Mouse (Mus musculus) heart, postnatal 25 days (tissue): ENCODE data around the gene Colec11. TPM values are rescaled to one million over a fixed set of nuclear protein-coding genes. Genes with fewer than 3 reads are reported as not detected.

Experiments
- DNase-seq: peaks from one replicate; pipeline ENCODE4 v3.0.0; 2022; ENCODE audit warnings: low spot score
- intact Hi-C: fragments of 180-260 bp; cut with DNase I; formaldehyde crosslinking; loops from one replicate; pipeline ENCODE4 v1.15.1; 2025
- total RNA-seq, 2 experiments: library from RNA; stranded (reverse); gene quantifications; 2 replicates each; pipeline ENCODE4 v1.2.3; 2021

Colec11 gene
- total RNA-seq, 2 experiments from 2014 or later, result 14.7 to 21.4 TPM

DNA sequence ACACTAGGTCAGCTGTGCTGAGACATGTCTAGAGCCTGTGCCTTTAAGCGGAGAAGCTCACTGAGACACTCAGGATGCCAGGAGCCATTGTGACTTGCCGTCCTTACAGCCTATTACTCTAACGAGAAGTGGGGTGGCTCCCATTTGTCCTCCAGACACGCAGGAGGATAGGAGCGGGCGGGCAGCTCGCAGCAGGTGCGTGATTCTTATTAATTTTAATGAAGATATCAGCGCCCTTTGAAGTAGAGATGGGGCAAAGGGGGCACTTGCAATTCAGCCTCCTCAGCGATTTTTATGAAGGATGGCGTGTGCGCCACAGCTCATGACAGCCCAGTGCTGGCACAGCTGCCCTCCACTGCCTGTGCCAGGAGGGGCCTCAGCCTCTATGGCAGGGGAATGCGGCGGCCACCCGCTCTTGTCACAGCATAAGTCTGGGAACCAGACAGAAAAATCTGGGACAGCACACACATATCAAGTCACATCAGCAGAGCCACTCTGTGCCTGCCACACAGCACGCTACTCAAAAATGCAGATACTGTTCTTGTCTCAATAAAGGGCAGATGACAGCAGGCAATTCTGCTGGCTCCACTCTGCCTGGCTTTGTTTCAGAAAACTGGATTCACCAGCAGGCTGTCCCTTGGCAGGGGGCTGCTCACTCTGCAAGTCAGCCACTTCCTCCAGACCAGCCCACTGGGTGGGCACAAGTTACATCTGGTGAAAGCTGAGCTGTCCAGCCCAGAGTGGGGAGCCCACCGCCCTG is 15.5 kb downstream of the Colec11 start:
- no peak for DNase-seq
- intact Hi-C loops, result no loop called here

DNA sequence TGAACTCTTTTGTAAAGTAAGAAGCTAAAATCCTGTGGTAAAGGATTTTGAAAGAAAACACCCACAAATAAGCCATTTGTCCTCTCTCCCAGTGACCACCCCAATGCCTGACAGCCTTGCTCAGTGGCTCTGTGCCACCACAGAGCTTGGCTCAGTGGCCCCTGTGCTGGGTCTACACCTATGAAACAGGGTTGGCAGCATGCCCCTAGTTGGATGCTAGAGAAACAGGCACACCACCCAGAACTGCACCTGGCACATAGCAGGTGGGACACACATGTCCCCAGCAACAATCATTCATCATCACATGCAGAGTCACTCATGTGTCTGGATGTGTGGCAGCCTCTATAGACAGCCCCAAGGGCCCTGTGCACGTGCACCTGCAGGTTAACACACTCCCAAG is 19.7 kb downstream of the Colec11 start:
- intact Hi-C loops, result no loop called here
- no peak for DNase-seq

DNA sequence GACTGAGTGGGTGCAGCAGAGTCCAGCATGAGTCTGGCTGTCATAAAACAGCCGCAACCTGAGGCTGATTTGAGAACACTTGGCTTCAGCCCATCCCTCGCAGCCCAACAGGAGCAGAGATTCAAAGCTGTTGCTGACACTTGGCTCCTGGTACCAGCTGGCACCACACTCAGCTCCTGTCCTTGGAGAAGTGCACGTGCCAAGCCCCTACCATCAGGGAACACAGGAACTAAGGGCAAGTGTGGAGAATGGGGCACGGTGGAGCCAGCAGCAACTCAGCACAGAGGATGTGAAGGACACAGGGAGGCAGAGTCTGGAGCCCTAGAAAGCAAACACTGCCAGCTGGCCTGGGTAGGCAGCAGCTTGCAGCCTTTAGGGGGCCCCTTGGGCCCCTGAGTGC is 20.9 kb downstream of the Colec11 start:
- DNase-seq, result peak; percentile 34
- intact Hi-C loops, result no loop called here

DNA sequence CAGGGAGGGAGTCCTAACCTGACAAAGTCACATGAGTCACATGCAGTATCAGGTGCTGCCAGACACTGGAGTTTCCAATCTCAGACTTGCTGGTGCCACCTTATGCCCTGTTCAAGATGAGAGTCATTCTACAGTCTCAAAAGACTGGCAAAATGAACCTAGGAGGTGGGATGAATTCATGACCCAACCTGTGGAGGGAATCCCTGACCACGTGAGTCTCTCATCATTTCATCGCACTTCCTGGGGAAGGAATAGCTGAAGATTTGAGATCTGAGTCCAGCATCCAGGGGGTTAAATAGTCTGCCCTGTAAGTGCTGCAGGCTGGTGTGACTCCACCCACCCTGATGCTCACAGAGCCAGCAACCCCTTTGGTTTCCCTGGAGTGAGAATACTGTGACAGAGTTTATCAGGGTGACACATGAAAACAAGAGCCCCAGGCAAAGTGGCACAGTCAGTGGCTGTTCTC is 24.6 kb downstream of the Colec11 start:
- intact Hi-C loops, result no loop called here
- no peak for DNase-seq

DNA sequence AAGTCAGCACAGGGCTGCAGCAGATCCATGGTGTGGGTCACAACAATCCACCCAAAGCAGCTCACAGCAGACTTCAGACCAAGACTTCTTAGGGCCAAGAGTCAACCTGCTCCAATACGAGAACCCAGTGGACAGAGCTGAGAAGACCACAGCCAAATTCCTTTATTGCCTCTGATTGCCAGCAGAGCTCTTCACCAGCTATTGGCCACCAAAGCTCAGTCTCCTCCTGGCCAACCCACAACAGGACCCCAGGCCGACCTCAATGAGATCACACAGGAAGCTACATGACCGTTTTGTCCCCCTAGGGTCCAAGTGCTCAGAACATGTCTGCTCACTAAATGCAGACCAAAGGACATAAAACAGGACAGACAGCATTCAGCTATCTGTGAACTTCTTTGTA is 25.1 kb downstream of the Colec11 start:
- intact Hi-C loops, result no loop called here

DNA sequence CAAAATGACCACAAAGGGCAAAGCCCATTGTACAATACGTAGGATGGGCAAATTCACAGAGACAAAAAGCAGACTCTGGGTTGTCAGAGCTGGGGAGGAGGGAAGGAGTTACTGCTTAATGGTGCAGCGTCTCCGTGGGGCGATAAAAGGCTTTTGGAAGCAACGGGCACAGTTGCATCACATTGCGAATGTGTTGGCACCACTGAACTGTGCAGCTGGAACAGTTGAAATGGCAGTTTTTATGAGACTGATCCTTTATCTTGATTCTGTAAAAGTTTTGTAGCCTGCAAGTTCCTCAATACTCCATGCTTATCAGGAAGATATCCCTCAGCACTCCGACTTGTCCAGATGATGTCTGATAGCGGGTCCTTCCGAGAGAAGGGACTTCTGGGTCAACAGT is 25.5 kb downstream of the Colec11 start:
- intact Hi-C loops, result no loop called here
- DNase-seq, result no peak

More for the DNA sequence above, 25.1 kb downstream of the Colec11 start:
- no peak for DNase-seq

DNA sequence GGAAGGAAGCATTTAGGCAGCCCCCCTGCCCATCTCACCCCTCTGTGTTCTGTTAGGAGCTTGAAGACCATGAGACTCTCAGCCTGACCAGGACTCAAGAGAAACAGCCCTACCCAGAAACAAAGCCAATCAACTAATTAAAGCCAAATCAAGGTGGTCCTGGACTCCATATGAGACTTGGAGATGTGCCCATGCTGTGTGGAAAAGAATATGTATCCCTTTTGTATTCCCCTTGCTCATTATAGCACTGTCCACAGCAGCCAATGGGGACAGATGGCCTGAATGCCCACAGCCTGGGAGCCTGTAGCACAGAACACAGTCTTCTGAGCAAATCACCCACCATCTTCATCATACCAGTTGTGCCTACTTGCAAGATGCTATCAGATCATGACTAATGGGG is 26.3 kb downstream of the Colec11 start:
- intact Hi-C loops, result no loop called here

DNA sequence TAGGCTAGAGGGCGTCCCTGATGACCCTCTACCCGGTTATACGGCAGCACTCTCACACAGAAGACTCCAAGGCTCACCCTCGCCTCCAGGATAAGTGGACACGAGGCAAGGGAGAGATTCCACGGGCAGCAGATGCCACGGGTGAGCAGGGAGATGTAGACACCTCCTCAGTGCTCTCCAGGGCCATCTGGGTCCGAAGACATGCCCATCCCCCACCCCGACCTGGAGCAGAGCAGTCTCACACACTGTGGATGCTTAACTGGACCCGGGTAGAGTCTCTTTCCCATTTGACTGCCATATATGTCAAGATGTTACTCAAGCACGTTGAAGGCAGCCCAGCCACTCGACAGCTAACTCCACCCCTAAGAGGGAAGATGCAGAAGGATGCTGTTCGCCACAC is 32.7 kb downstream of the Colec11 start:
- no peak for DNase-seq
- intact Hi-C loops, result no loop called here

More for the DNA sequence above, 26.3 kb downstream of the Colec11 start:
- DNase-seq, result no peak

DNA sequence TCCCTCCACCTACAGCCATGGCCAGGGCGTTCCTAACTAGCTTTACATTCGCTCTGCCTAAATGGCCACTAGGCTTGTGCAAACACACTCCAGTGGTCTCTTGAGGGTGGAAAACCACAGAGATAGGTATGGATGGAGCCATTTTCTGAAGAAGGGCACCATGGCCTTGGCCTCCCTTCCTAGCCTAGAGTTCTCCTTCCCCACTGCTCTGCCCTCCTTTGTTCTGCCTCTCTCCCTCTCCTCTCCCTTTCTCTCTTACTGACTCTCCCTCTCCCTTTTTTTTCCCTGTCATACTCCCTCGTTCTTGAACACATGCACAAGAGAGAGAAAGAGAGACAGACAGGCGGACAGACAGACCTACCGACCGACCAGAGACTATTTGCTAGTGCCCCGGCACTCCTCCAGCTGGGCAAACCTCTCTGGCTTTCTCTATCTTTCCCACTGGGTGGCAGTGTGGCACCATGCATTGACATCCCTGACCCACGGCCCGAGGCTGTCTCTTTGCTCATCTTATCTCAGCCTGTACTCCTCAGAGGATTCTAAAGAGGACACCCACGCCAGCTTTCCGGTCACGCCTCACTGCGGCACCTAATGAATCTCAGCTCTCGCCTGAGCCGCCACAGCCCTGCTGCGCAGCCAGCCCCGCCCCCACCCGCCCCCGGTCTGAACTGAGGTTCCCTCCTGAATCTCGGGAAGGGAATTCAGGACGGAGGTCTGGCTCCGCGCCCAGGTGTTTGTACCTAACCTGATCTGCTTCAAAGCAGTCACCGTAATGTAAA is 33.9 kb downstream of the Colec11 start:
- peak; percentile 62 for DNase-seq
- intact Hi-C loops, result loop anchor here (2.0 to 10.0 kb wide), 3 partner anchors 110 to 1296 kb away; no protein-coding TSS in a partner anchor

DNA sequence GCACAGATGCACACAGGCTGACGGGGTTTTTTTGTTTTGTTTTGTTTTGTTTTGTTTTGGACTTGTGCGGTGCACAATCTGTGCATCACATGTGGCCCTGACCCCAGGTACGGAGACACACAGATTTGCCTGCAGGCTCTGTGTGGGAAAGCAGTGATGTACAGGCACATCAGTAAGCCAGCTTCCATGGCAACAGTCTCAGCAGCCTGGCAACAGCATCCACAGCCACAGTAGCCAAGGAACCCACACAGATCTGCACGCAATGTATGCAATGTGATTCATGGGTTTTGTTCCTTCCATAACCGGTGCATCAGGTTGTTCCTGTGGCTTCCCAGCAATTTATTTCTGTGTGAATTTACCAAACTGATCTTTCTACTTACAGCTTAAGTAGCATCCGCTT is 35.2 kb downstream of the Colec11 start:
- DNase-seq, result no peak
- intact Hi-C loops, result loop anchor here (2.0 to 10.0 kb wide), 3 partner anchors 111 to 1297 kb away; no protein-coding TSS in a partner anchor

DNA sequence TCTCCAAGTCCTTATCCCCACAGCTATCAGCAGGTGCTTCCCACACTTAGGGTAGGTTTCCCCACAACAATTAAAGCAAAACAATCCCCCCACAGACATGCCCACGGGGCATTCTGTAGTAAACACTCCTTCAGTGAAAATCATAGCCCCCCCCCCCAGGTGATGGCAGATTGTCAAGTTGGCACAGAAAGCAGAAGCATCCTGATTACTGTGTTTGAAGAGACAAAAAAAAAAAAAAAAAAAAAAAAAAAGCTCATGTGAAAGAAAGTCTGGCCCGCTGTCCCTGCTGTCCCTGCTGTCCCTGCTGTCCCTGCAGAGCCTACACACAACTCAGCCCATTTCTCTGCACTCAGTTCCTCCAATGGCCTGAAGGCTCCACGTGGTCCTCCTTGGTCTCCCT is 39.1 kb downstream of the Colec11 start:
- intact Hi-C loops, result loop anchor here (10.0 kb wide), 2 partner anchors 581 to 1301 kb away; no protein-coding TSS in a partner anchor
- no peak for DNase-seq

DNA sequence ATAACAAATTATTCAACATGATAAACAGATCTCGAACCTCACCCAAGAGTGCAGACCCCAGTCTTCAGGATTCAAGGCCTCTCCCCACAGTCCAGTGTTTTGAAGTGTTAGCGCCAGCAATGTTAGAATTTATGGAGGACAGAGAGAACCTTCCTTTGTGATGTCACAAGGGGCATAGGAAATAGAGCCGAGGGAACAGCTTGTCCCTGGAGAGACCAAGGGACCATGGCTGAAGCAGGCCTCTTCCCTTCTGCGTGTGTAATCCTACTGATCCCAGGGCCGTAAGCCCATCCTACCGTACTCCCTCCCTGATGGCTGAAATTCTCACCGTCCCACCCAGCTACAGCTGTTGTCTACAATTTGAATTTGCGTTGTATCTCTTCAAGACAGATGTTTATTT is 40.8 kb downstream of the Colec11 start, which contains the start of gene Allc:
Gene Allc, minus strand, starts transcription at position 101 of the 400 bp plus-strand sequence.
- intact Hi-C loops, result loop anchor here (10.0 kb wide), 2 partner anchors 582 to 1302 kb away; no protein-coding TSS in a partner anchor
- no peak for DNase-seq

DNA sequence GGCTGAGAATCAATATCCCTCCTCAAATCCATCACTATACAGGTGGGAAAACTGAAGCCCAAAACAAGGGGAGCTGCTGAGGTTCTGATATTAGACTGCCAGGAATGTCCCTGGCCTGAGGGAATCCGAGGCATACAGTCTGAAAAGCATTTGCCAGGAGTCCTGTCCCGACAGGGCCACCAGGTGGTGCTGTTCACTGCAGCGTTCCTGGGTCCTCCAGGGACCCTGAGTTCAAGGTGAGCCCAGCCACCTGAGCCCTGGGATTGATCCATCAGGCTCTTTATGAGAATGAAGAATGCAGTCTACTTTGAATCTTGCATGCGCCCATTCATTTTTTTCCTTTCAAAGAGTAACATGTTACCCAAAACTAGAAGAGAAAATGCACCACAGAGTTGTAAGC is 44.0 kb downstream of the Colec11 start:
- DNase-seq, result no peak
- intact Hi-C loops, result no loop called here

DNA sequence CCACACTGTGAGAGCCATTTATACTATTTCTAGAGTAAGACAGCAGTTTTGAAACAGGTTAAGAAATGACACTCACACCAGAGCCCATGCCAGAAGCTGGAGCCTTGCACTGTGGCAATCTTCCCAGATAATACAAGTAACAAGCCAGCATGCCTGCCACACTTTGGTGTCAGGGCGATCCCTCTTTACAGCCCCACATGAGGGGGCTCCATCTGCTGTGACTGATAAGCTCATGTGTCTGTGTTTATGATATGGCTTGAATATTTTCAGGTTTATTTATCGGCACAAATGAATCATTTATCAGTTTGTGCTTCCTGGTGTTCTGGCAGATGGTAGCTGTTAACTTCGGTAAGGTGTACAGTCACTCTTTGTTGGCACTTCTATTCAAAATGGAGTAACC is 45.0 kb downstream of the Colec11 start:
- intact Hi-C loops, result no loop called here
- DNase-seq, result no peak

DNA sequence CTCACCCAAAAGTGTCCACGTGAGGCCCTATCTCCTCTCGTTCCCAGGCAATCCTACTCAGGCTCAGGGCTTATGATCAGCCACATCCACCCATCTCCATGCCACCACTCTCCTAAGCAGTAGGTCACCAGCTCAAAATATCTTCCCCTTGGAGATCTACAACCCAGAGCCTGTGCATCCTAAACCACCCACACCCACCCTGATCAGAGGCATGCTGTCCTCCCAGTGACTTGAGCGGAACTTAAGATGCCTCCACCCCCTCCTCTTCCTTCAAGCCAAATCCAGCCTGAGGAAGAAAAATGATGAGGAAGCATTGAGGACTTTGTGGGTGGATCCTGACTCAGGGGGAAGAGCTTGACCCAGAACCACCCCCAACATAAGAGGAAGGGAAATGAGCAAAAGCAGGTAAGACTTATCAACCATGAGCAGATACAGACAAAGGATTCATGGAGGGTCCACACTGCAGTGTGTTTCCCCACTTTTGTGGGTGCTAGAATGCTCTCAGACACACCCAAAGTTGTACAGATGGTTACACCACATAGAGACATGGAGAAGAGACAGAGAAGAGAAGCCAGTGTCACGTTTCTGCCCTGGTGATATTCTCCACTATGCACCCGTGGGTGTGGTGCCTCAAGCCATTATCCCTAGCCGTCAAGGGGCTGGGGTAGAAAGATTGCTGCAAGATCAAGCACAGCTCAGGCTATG is 47.7 kb downstream of the Colec11 start:
- no peak for DNase-seq
- intact Hi-C loops, result no loop called here

DNA sequence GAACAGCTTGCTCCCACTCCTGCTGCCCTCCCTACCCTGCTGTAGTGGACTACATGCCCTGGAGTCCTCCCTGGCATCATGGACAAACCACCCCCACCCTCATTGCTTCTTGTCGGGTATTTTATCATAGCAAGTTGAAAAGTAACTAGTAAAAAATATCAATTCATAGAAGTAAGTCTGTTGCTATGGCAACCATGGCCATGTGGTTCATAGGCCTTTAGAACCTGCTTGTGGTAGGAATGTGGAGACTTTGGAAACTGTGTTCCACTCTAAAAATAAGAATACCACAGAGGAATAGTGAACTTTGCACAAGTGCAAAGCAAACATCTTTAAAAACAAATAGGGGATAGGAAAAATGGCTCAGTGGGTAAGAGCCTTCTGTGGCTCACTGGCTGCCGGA is 50.9 kb downstream of the Colec11 start:
- no peak for DNase-seq
- intact Hi-C loops, result no loop called here

DNA sequence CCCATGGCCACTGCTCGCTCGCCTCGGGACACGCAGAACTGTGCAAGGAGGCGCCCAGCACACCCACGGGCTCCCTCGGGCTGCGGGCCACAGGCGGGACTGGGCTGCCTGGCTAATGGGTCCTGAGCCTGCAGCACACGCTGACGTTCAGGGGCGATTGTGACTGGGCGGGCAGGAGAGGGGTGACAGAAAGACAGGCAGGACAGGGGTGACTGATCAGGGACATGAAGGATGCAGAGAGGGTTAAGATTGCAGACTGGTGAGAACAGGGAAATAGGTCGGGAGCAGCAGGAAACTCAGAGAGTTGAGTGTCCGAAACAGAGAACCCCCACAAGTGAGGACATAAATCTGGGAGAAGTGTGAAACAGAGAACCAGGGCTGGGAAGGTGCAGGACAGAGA is 70.9 kb downstream of the Colec11 start, which contains the start of gene Dcdc2c:
Gene Dcdc2c, minus strand, starts transcription at position 101 of the 400 bp plus-strand sequence.
- intact Hi-C loops, result no loop called here
- DNase-seq, result no peak

DNA sequence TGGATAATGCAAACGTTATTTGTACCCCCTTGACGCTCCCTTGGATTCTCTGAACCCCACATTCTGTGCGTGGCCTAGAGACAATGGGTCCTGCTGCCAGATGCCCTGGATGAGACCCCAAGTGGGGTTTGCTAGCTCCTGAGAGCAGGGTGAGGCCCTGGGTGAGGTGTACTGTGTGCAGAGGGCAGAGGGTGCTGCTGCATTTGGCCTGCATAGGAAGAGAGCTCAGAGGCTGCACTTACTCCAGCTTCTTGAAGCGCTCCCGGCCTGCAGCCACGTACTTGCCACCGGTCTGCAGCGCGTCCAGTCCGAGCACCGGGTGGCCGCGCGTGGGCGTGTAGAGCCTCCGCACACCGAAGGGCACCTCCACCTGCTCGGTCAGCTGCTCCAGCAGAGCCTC is 71.4 kb downstream of the Colec11 start:
- DNase-seq, result no peak
- intact Hi-C loops, result no loop called here

DNA sequence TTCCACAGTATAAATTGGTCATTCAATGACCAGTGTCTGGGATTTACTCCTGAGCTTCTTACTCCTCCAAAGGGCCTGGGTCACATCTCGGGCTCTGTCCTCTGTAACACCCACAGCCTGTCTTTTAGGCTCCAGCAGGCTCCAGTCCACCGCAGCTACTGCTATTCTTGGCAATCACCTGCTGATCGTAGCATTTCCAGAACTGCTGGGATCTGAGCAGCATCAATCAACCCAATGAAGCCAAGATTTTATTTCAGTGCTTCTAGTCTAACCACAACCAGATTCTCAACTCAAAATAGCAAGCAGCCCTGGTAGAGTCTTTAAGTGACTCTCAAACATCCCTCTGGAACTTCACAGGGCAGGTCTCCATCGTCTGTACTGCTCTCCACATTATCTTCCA is 74.3 kb downstream of the Colec11 start:
- intact Hi-C loops, result no loop called here
- no peak for DNase-seq
